Mouse (Mus musculus) macrophage (primary cell): ENCODE data around the gene Gm14085. TPM values are rescaled to one million over a fixed set of nuclear protein-coding genes. Genes with fewer than 3 reads are reported as not detected.

Experiments
- H3K27ac ChIP-seq: fragments of 350-480 bp; formaldehyde crosslinking; 2 replicates; pipeline ENCODE4 v1.9.0; 2021
- H3K36me3 ChIP-seq: fragments of 350-480 bp; formaldehyde crosslinking; 2 replicates; pipeline ENCODE4 v1.9.0; 2021; ENCODE audit errors: inconsistent target
- H3K4me3 ChIP-seq: fragments of 350-480 bp; formaldehyde crosslinking; 2 replicates; pipeline ENCODE4 v1.9.0; 2021; ENCODE audit errors: inconsistent target
- H3K79me2 ChIP-seq: fragments of 350-480 bp; formaldehyde crosslinking; 2 replicates; pipeline ENCODE4 v1.9.0; 2021; ENCODE audit errors: inconsistent target
- whole genome bisulfite sequencing: methylation state at CpG from one replicate; pipeline ENCODE4 v1.1.7; 2026; ENCODE audit warnings: inconsistent platforms; ENCODE audit not compliant: missing documents; 5-methylcytosine and 5-hydroxymethylcytosine counted together
- polyA plus RNA-seq: library from polyadenylated mRNA; stranded (reverse); fragments of 250-400 nt; gene quantifications from 3 replicates; pipeline ENCODE4 v1.2.4, GENCODE M21; 2018; ENCODE audit warnings: inconsistent platforms

Gm14085 gene
- polyA plus RNA-seq, 1 experiment from 2014 or later: 0.04 TPM

DNA sequence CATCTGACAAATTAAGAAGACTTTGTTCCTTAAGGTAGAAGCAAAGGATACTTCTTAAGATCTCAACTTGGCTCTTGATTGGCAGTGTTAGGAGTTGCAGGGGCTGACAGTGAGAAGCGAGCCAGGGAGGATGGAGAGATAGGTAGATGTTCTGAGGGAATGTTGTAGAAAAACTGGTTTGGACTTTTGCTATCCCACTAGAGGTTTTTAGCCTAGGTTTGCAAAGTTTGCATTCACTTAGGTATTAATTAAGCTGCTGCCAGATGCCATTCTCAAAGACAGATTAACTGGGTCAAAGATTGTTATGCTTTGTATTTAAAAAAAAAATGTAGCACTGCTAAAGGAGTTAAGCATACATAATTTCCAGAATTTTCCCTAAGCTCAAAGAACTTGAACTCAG lies 92.6 kb downstream of the Gm14085 start:
- no peaks in the 10 kb centered on the region for H3K79me2 ChIP-seq
- H3K27ac ChIP-seq: no peak overlapping the region
- H3K36me3 ChIP-seq: no peaks in the 10 kb centered on the region
- H3K4me3 ChIP-seq: no peak overlapping the region
- 92% methylated on average over 1 of the region's 1 CpGs for WGBS

Other genes with a start within 250 kb of the Gm14085 start
- gene Duox2, start 186.5 kb upstream of the Gm14085 start, polyA plus RNA-seq: not detected in 3 replicates
- not detected in 3 replicates for gene Duoxa2, start 186.0 kb upstream of the Gm14085 start, polyA plus RNA-seq
- gene Duoxa1, start 171.2 kb upstream of the Gm14085 start, polyA plus RNA-seq: not detected in 3 replicates
- gene Duox1, start 169.3 kb upstream of the Gm14085 start, polyA plus RNA-seq: not detected in 3 replicates
- 0.98 to 1.2 TPM (median 1.1 TPM) in 3 replicates for gene Shf, start 115.8 kb upstream of the Gm14085 start, polyA plus RNA-seq
- gene Slc28a2, start 58.5 kb upstream of the Gm14085 start, polyA plus RNA-seq: 7.0 to 11.5 TPM (median 10.0 TPM) in 3 replicates
- gene Gatm, start 126.4 kb downstream of the Gm14085 start, polyA plus RNA-seq: 26.1 to 69.5 TPM (median 54.1 TPM) in 3 replicates
- gene AA467197, start 152.0 kb downstream of the Gm14085 start, polyA plus RNA-seq: 1.6 to 4.9 TPM (median 3.7 TPM) in 3 replicates
- 2.5 to 4.7 TPM (median 3.1 TPM) in 3 replicates for gene Slc30a4, start 217.7 kb downstream of the Gm14085 start, polyA plus RNA-seq